Mouse (Mus musculus) forebrain, embryonic 12.5 days (tissue): ENCODE results near the gene Irf6. TPM values are rescaled to one million over a fixed set of nuclear protein-coding genes. Genes with fewer than 3 reads are reported as not detected.

Experiments
- ATAC-seq: fragments of 200-750 bp; cut with Nextera tagmentation; 2 replicates; pipeline ENCODE4 v1.8.0; 2017; ENCODE audit warnings: moderate TSS enrichment; ENCODE audit not compliant: low FRiP score
- H3K27ac ChIP-seq: fragments of 300-500 bp; sonication (generic); 2 replicates; pipeline ENCODE4 v1.5.1; 2016; ENCODE audit warnings: mild to moderate bottlenecking
- H3K27me3 ChIP-seq: fragments of 300-500 bp; sonication (generic); 2 replicates; pipeline ENCODE4 v1.6.1; 2016; ENCODE audit warnings: mild to moderate bottlenecking
- H3K36me3 ChIP-seq: fragments of 300-500 bp; sonication (generic); replicated peaks from 2 replicates; pipeline ENCODE4 v1.6.1; 2016; ENCODE audit warnings: mild to moderate bottlenecking
- H3K4me1 ChIP-seq: fragments of 300-500 bp; sonication (generic); 2 replicates; pipeline ENCODE4 v1.6.1; 2016
- H3K4me2 ChIP-seq: fragments of 300-500 bp; sonication (generic); 2 replicates; pipeline ENCODE4 v1.6.1; 2016; ENCODE audit warnings: mild to moderate bottlenecking, moderate library complexity
- H3K4me3 ChIP-seq: fragments of 300-500 bp; sonication (generic); replicated peaks from 2 replicates; pipeline ENCODE4 v1.5.1; 2016; ENCODE audit warnings: mild to moderate bottlenecking
- H3K9ac ChIP-seq: fragments of 300-500 bp; sonication (generic); 2 replicates; pipeline ENCODE4 v1.6.1; 2016; ENCODE audit warnings: mild to moderate bottlenecking
- H3K9me3 ChIP-seq: fragments of 300-500 bp; sonication (generic); 2 replicates; pipeline ENCODE4 v1.6.1; 2016
- WGBS: fragments of 180-500 bp; shearing (Covaris S2); methylation state at CpG from one replicate; pipeline ENCODE4 v1.1.7; 2016; 5-methylcytosine and 5-hydroxymethylcytosine counted together
- polyA plus RNA-seq: library from polyadenylated mRNA; unstranded; fragments of >200 nt; fragmentation: Nextera tagmentation; extraction: Ambion mirVana; gene quantifications from 2 replicates; pipeline ENCODE4 v1.2.1, GENCODE M21; 2016

The Irf6 gene
- polyA plus RNA-seq, 1 experiment from 2014 or later: 1.6 TPM

GRCm38 (mm10) chr1:193138087-193138486 lies 14.8 kb upstream of the Irf6 start:
- WGBS: 47% methylated on average over 7 of the region's 7 CpGs

GRCm38 (mm10) chr1:193138669-193139068 lies 14.2 kb upstream of the Irf6 start:
- no peak overlapping the region for H3K27ac ChIP-seq
- no peaks in the 10 kb centered on the region for H3K9me3 ChIP-seq
- H3K4me1 ChIP-seq: no peaks in the 10 kb centered on the region
- no peak overlapping the region for H3K4me2 ChIP-seq
- no peak overlapping the region for H3K9ac ChIP-seq
- no peaks in the 10 kb centered on the region for H3K36me3 ChIP-seq
- no peaks in the 10 kb centered on the region for H3K27me3 ChIP-seq
- H3K4me3 ChIP-seq: no peak overlapping the region
- no peak for ATAC-seq
- WGBS: 61% methylated on average over 3 of the region's 3 CpGs

More at GRCm38 (mm10) chr1:193138087-193138486, 14.8 kb upstream of the Irf6 start:
- Histone ChIP-seq H3K36me3 (no peaks in the 10 kb centered on the region), H3K4me3 (no peak overlapping the region), H3K9ac (no peak overlapping the region), H3K27ac (no peak overlapping the region), H3K4me2 (no peak overlapping the region), H3K27me3 (no peaks in the 10 kb centered on the region), H3K9me3 (no peaks in the 10 kb centered on the region), H3K4me1 (no peaks in the 10 kb centered on the region)
- no peak for ATAC-seq

GRCm38 (mm10) chr1:193141118-193141517 lies 11.8 kb upstream of the Irf6 start:
- 83% methylated on average over 7 of the region's 7 CpGs for WGBS
- no peak overlapping the region for H3K27ac ChIP-seq
- H3K9ac ChIP-seq: no peak overlapping the region
- H3K4me1 ChIP-seq: no peaks in the 10 kb centered on the region
- no peak overlapping the region for H3K4me3 ChIP-seq
- no peaks in the 10 kb centered on the region for H3K36me3 ChIP-seq
- H3K27me3 ChIP-seq: peaks cover 5% of the 10 kb centered on the region; the same call in 1 of the 2 replicates
- no peak for ATAC-seq
- H3K9me3 ChIP-seq: no peaks in the 10 kb centered on the region
- H3K4me2 ChIP-seq: no peak overlapping the region

GRCm38 (mm10) chr1:193142517-193143062 lies 10.3 kb upstream of the Irf6 start:
- Histone ChIP-seq H3K36me3 (no peaks in the 10 kb centered on the region), H3K4me2 (no peak overlapping the region), H3K27me3 (peaks cover 5% of the 10 kb centered on the region; the same call in 1 of the 2 replicates), H3K4me3 (no peak overlapping the region), H3K4me1 (no peaks in the 10 kb centered on the region), H3K9me3 (no peaks in the 10 kb centered on the region), H3K9ac (no peak overlapping the region), H3K27ac (no peak overlapping the region)
- no peak for ATAC-seq
- WGBS: 87% methylated on average over 8 of the region's 8 CpGs

GRCm38 (mm10) chr1:193144516-193144915 lies 8.4 kb upstream of the Irf6 start:
- no peak overlapping the region for H3K9ac ChIP-seq
- 89% methylated on average over 6 of the region's 6 CpGs for WGBS
- H3K4me3 ChIP-seq: no peak overlapping the region
- no peaks in the 10 kb centered on the region for H3K9me3 ChIP-seq
- H3K36me3 ChIP-seq: no peaks in the 10 kb centered on the region
- H3K4me1 ChIP-seq: no peaks in the 10 kb centered on the region
- peaks cover 7% of the 10 kb centered on the region for H3K27me3 ChIP-seq
- no peak overlapping the region for H3K4me2 ChIP-seq
- no peak overlapping the region for H3K27ac ChIP-seq
- no peak for ATAC-seq

- Histone ChIP-seq H3K27me3 (peaks cover 12% of the 10 kb centered on the region), H3K36me3 (no peaks in the 10 kb centered on the region), H3K9ac (no peak overlapping the region), H3K4me2 (no peak overlapping the region), H3K9me3 (no peaks in the 10 kb centered on the region), H3K27ac (no peak overlapping the region), H3K4me3 (no peak overlapping the region), H3K4me1 (no peaks in the 10 kb centered on the region)
- WGBS: 79% methylated on average over 4 of the region's 4 CpGs
- no peak for ATAC-seq
These were observed 7.8 kb upstream of the Irf6 start for GRCm38 (mm10) chr1:193145101-193145500.

- Histone ChIP-seq H3K27me3 (peaks cover 20% of the 10 kb centered on the region), H3K4me3 (no peak overlapping the region), H3K27ac (no peak overlapping the region), H3K36me3 (no peaks in the 10 kb centered on the region), H3K4me2 (no peak overlapping the region), H3K9ac (no peak overlapping the region), H3K4me1 (peaks cover 6% of the 10 kb centered on the region; the same call in 1 of the 2 replicates), H3K9me3 (no peaks in the 10 kb centered on the region)
- 88% methylated on average over 1 of the region's 1 CpGs for WGBS
- no peak for ATAC-seq
These were observed 6.5 kb upstream of the Irf6 start for GRCm38 (mm10) chr1:193146416-193146815.

GRCm38 (mm10) chr1:193149231-193149630 lies 3.7 kb upstream of the Irf6 start:
- Histone ChIP-seq H3K27ac (no peak overlapping the region), H3K36me3 (no peaks in the 10 kb centered on the region), H3K9ac (no peak overlapping the region), H3K9me3 (no peaks in the 10 kb centered on the region), H3K27me3 (peaks cover 48% of the 10 kb centered on the region), H3K4me1 (peaks cover 19% of the 10 kb centered on the region), H3K4me2 (no peak overlapping the region), H3K4me3 (no peak overlapping the region)
- 74% methylated on average over 3 of the region's 3 CpGs for WGBS
- no peak for ATAC-seq

- WGBS: 54% methylated on average over 7 of the region's 7 CpGs
- no peak overlapping the region for H3K4me3 ChIP-seq
- H3K27ac ChIP-seq: no peak overlapping the region
- H3K27me3 ChIP-seq: peaks cover 54% of the 10 kb centered on the region
- H3K36me3 ChIP-seq: no peaks in the 10 kb centered on the region
- H3K9me3 ChIP-seq: no peaks in the 10 kb centered on the region
- ATAC-seq: no peak
- no peak overlapping the region for H3K4me2 ChIP-seq
- H3K4me1 ChIP-seq: peaks cover 19% of the 10 kb centered on the region
- H3K9ac ChIP-seq: no peak overlapping the region
These were observed 1.8 kb upstream of the Irf6 start for GRCm38 (mm10) chr1:193151134-193151533.

- Histone ChIP-seq H3K9ac (peak overlapping the region; percentile 12; the same call in 1 of the 2 replicates), H3K4me3 (peak overlapping the region; percentile 29; the same call in 1 of the 2 replicates), H3K27me3 (peaks cover 57% of the 10 kb centered on the region), H3K27ac (no peak overlapping the region), H3K36me3 (no peaks in the 10 kb centered on the region), H3K4me1 (peaks cover 19% of the 10 kb centered on the region), H3K9me3 (no peaks in the 10 kb centered on the region), H3K4me2 (peak overlapping the region; percentile 50)
- ATAC-seq: no peak
- 23% methylated on average over 16 of the region's 16 CpGs for WGBS
These were observed 650 bp downstream of the Irf6 start for GRCm38 (mm10) chr1:193153561-193153960.

- H3K27me3 ChIP-seq: peaks cover 42% of the 10 kb centered on the region
- WGBS: 83% methylated on average over 15 of the region's 15 CpGs
- no peak overlapping the region for H3K27ac ChIP-seq
- H3K9ac ChIP-seq: no peak overlapping the region
- ATAC-seq: no peak
- H3K36me3 ChIP-seq: no peaks in the 10 kb centered on the region
- H3K4me3 ChIP-seq: no peak overlapping the region
- H3K9me3 ChIP-seq: no peaks in the 10 kb centered on the region
- H3K4me2 ChIP-seq: no peak overlapping the region
- H3K4me1 ChIP-seq: peaks cover 23% of the 10 kb centered on the region
These were observed 3.6 kb downstream of the Irf6 start for GRCm38 (mm10) chr1:193156316-193157110.

- H3K9ac ChIP-seq: no peak overlapping the region
These were observed 4.2 kb downstream of the Irf6 start for GRCm38 (mm10) chr1:193157111-193157492.

GRCm38 (mm10) chr1:193159163-193159562 lies 6.3 kb downstream of the Irf6 start:
- 68% methylated on average over 3 of the region's 3 CpGs for WGBS
- H3K27me3 ChIP-seq: peaks cover 18% of the 10 kb centered on the region
- no peaks in the 10 kb centered on the region for H3K36me3 ChIP-seq

More at GRCm38 (mm10) chr1:193157111-193157492, 4.2 kb downstream of the Irf6 start:
- Histone ChIP-seq H3K36me3 (no peaks in the 10 kb centered on the region), H3K27ac (no peak overlapping the region), H3K4me1 (peaks cover 23% of the 10 kb centered on the region), H3K4me3 (no peak overlapping the region), H3K9me3 (no peaks in the 10 kb centered on the region), H3K4me2 (no peak overlapping the region), H3K27me3 (peaks cover 36% of the 10 kb centered on the region)
- 75% methylated on average over 8 of the region's 8 CpGs for WGBS
- no peak for ATAC-seq

More at GRCm38 (mm10) chr1:193159163-193159562, 6.3 kb downstream of the Irf6 start:
- H3K4me3 ChIP-seq: no peak overlapping the region
- no peaks in the 10 kb centered on the region for H3K9me3 ChIP-seq
- no peak overlapping the region for H3K9ac ChIP-seq
- no peak for ATAC-seq
- H3K4me2 ChIP-seq: no peak overlapping the region
- peaks cover 10% of the 10 kb centered on the region for H3K4me1 ChIP-seq
- H3K27ac ChIP-seq: no peak overlapping the region
